Mouse (Mus musculus): ENCODE results near the gene Tmem160.

- TF ChIP-seq CTCF (conservative IDR thresholded peaks at IDR 0.05; ENCODE audit: insufficient read depth, insufficient read length, low read depth, low read length), result no peak
- TF ChIP-seq POLR2A (IDR thresholded peaks at IDR 0.05; ENCODE audit: low read depth, low read length), result no peak
Measured at GRCm38 (mm10) chr7:16489948-16490347, 37.4 kb downstream of the Tmem160 start.
